Mouse (Mus musculus) erythroblast, embryonic 14.5 days (primary cell): Measurements from ENCODE around the gene Tmem240.

Experiments used
- GATA1 ChIP-seq: IDR thresholded peaks from 2 replicates; pipeline ENCODE4 v1.6.1; 2012; ENCODE audit warnings: low read length, inconsistent platforms, mixed read lengths
- TAL1 ChIP-seq: IDR thresholded peaks from 3 replicates; pipeline ENCODE4 v1.6.1; 2012; ENCODE audit warnings: low read length, inconsistent platforms, mixed read lengths

GRCm38 (mm10) chr4:155774280-155774754 lies 39.7 kb downstream of the Tmem240 start, which contains the start of gene Vwa1:
- no peak for TF ChIP-seq GATA1
- TF ChIP-seq TAL1: no peak
